Mouse (Mus musculus): ENCODE data around the gene Cipc. TPM values are rescaled to one million over a fixed set of nuclear protein-coding genes. Genes with fewer than 3 reads are reported as not detected.

Gene Cipc
- polyA plus RNA-seq, 1 experiment from 2014 or later = 7.8 TPM

DNA sequence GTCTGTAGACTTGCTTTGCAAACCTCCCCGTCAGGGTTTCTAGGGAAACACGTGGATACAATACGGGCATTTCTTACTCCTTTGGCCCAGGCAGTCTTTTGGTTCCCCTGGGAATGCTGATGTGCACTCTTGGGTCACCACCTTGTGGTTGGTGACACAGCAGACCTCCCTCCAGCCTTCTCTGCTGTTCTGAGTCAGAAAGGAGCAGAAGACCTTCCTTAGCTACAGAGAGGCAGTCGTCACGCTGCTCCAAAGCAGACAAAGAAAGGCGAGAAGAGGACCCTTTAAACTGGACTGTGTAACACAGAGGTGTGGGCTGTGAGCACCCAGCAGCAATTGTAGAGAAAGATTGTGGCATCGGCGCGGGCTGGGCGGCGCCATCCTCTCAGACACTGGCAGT, 5.7 kb upstream of the Cipc start:
- no peak overlapping the region for H3K9ac ChIP-seq (ENCODE audit: low read depth, low read length)
- H3K4me2 ChIP-seq (ENCODE audit: low read depth, low read length) = no peak overlapping the region
- no peak overlapping the region for H3K4me3 ChIP-seq (ENCODE audit: low read depth, low read length)
- peaks cover 5% of the 10 kb centered on the region for H3K27me3 ChIP-seq (ENCODE audit: control insufficient read depth, insufficient read depth, low read depth, low read length)
- H3K9me3 ChIP-seq (replicated peaks; ENCODE audit: control insufficient read depth, low read length) = no peaks in the 10 kb centered on the region
- peaks cover 4% of the 10 kb centered on the region for H3K4me1 ChIP-seq (ENCODE audit: control insufficient read depth, low read depth, low read length)
- 49% methylated on average over 11 of the region's 11 CpGs for WGBS (ENCODE audit: insufficient replicate concordance)
- no peak overlapping the region for H3K27ac ChIP-seq (ENCODE audit: low read length)
- ATAC-seq (ENCODE audit: low read depth) = no peak
- H3K36me3 ChIP-seq (ENCODE audit: control insufficient read depth, insufficient read depth) = no peaks in the 10 kb centered on the region

DNA sequence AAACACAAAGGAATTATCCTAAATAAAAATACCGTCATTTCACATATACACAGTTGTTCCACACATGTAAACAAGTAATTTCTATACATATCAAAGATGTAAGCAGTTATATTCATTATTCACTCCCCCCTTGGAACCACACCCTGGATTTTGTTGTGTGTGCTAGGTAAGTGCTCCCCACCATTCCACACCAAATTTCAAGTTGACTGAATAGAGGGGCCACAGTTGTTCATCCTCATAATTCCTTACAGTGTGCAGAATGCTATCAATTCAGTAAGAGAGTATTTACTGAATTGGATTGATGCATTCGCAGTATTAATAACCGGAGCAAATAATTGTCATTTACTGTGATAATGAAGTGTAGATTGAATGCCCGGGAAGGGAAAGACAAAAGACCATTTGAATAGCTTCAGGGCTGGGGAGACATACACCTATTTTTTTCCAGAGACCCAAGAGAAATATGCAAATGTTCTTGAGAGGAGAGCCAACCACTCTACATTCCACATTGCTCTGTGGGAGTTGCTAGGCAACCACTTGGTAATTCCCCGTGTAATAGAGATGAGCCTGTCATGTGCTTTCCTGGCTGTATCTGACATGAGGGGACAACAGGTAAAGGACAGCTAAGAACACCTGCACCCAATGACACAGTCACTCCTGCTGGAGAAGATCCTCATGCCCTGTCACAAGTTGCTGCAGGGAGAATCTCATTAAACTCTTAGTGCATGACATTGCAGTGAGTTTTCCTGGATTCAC, 4.9 kb upstream of the Cipc start:
- Histone ChIP-seq H3K36me3 (ENCODE audit: control insufficient read depth, insufficient read depth) (no peaks in the 10 kb centered on the region), H3K27ac (ENCODE audit: low read length) (no peak overlapping the region), H3K9ac (ENCODE audit: low read depth, low read length) (no peak overlapping the region), H3K9me3 (replicated peaks; ENCODE audit: control insufficient read depth, low read length) (no peaks in the 10 kb centered on the region), H3K4me1 (ENCODE audit: control insufficient read depth, low read depth, low read length) (peaks cover 6% of the 10 kb centered on the region), H3K4me3 (ENCODE audit: low read depth, low read length) (no peak overlapping the region), H3K27me3 (ENCODE audit: control insufficient read depth, insufficient read depth, low read depth, low read length) (peaks cover 5% of the 10 kb centered on the region), H3K4me2 (ENCODE audit: low read depth, low read length) (no peak overlapping the region)
- no peak for ATAC-seq (ENCODE audit: low read depth)
- WGBS (ENCODE audit: insufficient replicate concordance) = 54% methylated on average over 5 of the region's 5 CpGs

DNA sequence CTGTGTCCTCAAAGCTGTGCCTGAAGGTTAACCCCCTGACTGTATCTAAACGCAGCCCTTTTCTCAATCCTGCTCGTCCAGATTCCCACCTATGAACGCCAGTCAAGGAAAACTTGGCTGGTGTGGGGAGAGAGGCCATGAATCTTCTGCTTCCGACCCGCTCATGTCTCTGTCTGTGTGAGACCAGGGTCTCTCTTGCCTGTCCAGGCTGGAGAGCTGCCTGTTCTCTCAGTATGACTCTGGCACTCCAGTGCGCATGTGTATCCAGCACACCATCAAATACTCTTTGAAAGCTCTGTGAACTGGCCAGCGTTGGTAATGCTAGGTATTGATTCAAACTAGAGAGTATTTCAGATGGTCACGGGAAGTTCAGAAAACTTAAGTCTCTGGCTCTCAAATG, 3.4 kb upstream of the Cipc start:
- Histone ChIP-seq H3K9me3 (replicated peaks; ENCODE audit: control insufficient read depth, low read length) (no peaks in the 10 kb centered on the region), H3K27ac (ENCODE audit: low read length) (no peak overlapping the region), H3K36me3 (ENCODE audit: control insufficient read depth, insufficient read depth) (no peaks in the 10 kb centered on the region), H3K4me3 (ENCODE audit: low read depth, low read length) (no peak overlapping the region), H3K4me2 (ENCODE audit: low read depth, low read length) (no peak overlapping the region), H3K9ac (ENCODE audit: low read depth, low read length) (no peak overlapping the region), H3K4me1 (ENCODE audit: control insufficient read depth, low read depth, low read length) (peaks cover 12% of the 10 kb centered on the region), H3K27me3 (ENCODE audit: control insufficient read depth, insufficient read depth, low read depth, low read length) (peaks cover 5% of the 10 kb centered on the region)
- WGBS (ENCODE audit: insufficient replicate concordance) = 68% methylated on average over 8 of the region's 8 CpGs
- ATAC-seq (ENCODE audit: low read depth) = no peak

DNA sequence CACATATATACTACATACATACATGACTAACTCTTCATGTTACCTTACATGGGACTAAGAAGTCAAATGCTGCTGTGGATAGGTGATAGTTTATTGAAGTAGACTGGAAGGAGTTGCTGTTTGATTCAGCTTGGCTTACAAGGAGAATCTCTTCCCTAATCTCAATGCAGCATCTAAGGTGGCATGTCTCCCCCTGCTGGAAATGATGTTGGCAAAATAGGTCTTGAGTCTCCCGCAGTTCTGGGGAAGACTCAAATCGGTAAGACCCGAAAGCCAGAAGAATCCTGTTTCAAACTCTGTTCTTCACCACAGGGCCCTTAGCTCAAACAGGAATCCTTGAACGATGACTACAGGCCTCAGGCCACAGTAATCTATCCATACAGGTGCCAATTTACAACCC, 1.7 kb upstream of the Cipc start:
- Histone ChIP-seq H3K27me3 (ENCODE audit: control insufficient read depth, insufficient read depth, low read depth, low read length) (peaks cover 5% of the 10 kb centered on the region), H3K4me2 (ENCODE audit: low read depth, low read length) (no peak overlapping the region), H3K27ac (ENCODE audit: low read length) (no peak overlapping the region), H3K36me3 (ENCODE audit: control insufficient read depth, insufficient read depth) (no peaks in the 10 kb centered on the region), H3K9me3 (replicated peaks; ENCODE audit: control insufficient read depth, low read length) (no peaks in the 10 kb centered on the region), H3K4me3 (ENCODE audit: low read depth, low read length) (no peak overlapping the region), H3K4me1 (ENCODE audit: control insufficient read depth, low read depth, low read length) (peaks cover 20% of the 10 kb centered on the region), H3K9ac (ENCODE audit: low read depth, low read length) (no peak overlapping the region)
- no peak for ATAC-seq (ENCODE audit: low read depth)
- WGBS (ENCODE audit: insufficient replicate concordance) = 9% methylated on average over 4 of the region's 4 CpGs

DNA sequence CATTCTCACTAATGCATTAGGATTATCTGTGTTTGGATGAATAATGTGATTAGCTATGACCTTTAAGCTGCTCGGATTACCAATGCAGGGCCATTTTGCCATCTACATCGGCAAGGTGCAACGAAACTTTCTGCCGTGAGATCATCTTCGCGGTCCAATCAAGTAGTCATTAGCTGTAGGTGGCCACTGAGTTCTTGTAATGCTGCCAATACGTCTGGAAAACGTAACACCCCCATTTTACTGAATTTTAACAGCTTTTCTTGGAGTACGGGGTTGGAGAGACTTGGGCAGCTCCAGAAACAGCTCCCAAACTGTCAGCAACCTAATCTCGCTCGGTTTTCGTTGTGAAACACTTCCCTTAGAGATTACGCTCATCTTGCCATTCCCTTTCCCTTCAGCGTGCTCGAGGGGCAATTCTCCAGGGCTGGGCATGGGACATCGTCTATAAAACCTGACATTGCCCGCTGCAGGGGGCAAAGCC, 502 bp upstream of the Cipc start:
- Histone ChIP-seq H3K9ac (ENCODE audit: low read depth, low read length) (peak overlapping the region; percentile 82), H3K27ac (ENCODE audit: low read length) (peak overlapping the region; percentile 98), H3K9me3 (replicated peaks; ENCODE audit: control insufficient read depth, low read length) (no peaks in the 10 kb centered on the region), H3K4me2 (ENCODE audit: low read depth, low read length) (peak overlapping the region; percentile 86), H3K4me1 (ENCODE audit: control insufficient read depth, low read depth, low read length) (peaks cover 23% of the 10 kb centered on the region), H3K27me3 (ENCODE audit: control insufficient read depth, insufficient read depth, low read depth, low read length) (peaks cover 5% of the 10 kb centered on the region), H3K4me3 (ENCODE audit: low read depth, low read length) (peak overlapping the region; percentile 86), H3K36me3 (ENCODE audit: control insufficient read depth, insufficient read depth) (no peaks in the 10 kb centered on the region)
- ATAC-seq (ENCODE audit: low read depth) = no peak
- under 1% methylated on average over 17 of the region's 17 CpGs for WGBS (ENCODE audit: insufficient replicate concordance)

DNA sequence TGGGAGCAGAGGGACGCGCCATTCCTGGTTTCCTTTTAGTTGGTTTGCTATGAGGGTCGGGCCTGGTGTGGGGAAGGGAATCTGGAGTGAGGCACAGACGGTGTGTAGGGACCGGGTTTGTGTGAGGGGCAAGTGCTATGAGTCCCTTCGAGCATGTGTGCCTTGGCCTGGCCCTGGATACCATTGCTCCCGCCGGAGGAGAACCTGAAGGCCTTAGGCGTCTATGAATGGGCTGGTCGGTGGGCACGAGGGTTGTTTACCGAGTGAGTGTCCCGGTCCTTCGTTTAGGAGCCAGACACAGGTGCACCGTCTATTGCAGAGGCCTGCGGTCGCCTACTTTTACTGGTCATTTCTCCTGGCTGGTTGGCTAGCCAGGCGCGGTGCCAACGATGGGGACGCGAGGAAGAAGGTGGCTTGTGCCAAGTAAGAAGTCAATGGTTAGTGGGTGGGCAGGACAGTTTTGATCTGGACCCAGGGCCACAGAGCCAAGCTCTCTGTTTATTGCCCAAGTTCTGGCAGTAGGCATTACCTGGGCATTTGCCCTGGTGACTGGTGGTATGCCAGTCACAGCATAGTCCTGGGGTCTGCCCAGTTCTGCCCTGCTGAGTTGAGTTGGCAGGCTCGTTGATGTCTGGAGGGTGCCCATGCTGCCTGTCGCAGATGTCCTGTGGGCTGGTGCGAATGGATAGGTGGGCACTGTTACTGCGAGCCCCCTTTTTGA, 998 bp downstream of the Cipc start:
- ATAC-seq (ENCODE audit: low read depth) = no peak
- Histone ChIP-seq H3K4me1 (ENCODE audit: control insufficient read depth, low read depth, low read length) (peaks cover 23% of the 10 kb centered on the region), H3K9me3 (replicated peaks; ENCODE audit: control insufficient read depth, low read length) (no peaks in the 10 kb centered on the region), H3K4me2 (ENCODE audit: low read depth, low read length) (peak overlapping the region; percentile 86), H3K27ac (ENCODE audit: low read length) (peak overlapping the region; percentile 98), H3K27me3 (ENCODE audit: control insufficient read depth, insufficient read depth, low read depth, low read length) (no peaks in the 10 kb centered on the region), H3K9ac (ENCODE audit: low read depth, low read length) (peak overlapping the region; percentile 85), H3K36me3 (ENCODE audit: control insufficient read depth, insufficient read depth) (0 out of 2 replicates have a peak, but pooled peaks cover 2% of the 10 kb centered on the region), H3K4me3 (ENCODE audit: low read depth, low read length) (peak overlapping the region; percentile 86)
- 15% methylated on average over 26 of the region's 26 CpGs for WGBS (ENCODE audit: insufficient replicate concordance)

DNA sequence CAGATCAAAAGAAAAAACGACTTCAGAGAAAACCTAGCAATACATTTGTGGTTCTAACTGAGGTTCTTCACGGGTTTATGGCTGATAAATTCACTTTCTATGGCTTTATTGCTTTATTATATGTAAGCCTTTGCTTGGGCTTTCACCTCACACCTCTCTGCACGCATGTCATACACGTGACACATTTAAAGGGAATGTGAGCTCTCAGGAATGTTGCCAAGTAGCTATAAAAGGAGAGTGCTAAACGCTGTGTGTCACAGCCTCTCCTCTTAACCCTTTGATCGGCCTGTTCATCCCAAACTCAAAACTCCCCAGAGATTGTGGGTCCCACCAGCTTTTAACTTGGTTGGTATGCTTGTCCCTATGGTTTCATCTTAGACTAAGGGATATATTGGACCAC, 1.8 kb downstream of the Cipc start:
- ATAC-seq (ENCODE audit: low read depth) = no peak
- Histone ChIP-seq H3K4me1 (ENCODE audit: control insufficient read depth, low read depth, low read length) (peaks cover 23% of the 10 kb centered on the region), H3K36me3 (ENCODE audit: control insufficient read depth, insufficient read depth) (0 out of 2 replicates have a peak, but pooled peaks cover 2% of the 10 kb centered on the region), H3K9me3 (replicated peaks; ENCODE audit: control insufficient read depth, low read length) (no peaks in the 10 kb centered on the region), H3K4me3 (ENCODE audit: low read depth, low read length) (no peak overlapping the region), H3K27ac (ENCODE audit: low read length) (no peak overlapping the region), H3K4me2 (ENCODE audit: low read depth, low read length) (peak overlapping the region; percentile 86), H3K27me3 (ENCODE audit: control insufficient read depth, insufficient read depth, low read depth, low read length) (no peaks in the 10 kb centered on the region), H3K9ac (ENCODE audit: low read depth, low read length) (no peak overlapping the region)
- 56% methylated on average over 6 of the region's 6 CpGs for whole genome bisulfite sequencing (ENCODE audit: insufficient replicate concordance)

DNA sequence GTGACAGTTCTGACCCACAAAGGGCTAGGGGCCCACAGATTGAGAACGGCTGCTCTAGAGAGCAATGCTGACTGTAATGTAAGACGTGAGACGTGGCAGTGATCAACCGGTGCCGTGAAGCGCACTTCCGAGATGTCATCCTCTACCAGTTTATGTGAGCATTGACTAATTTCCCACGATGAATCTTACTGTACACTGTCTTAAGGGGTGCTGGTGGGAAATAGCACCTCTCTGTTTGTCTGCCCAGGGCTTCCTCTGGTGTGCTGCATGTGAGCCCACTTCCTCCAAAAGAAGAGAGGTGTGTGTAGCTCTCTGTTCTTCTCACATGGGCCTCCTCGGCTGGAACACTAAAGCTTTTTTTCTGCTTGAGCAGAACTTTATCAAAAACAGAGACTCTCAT, 2.7 kb downstream of the Cipc start:
- H3K4me2 ChIP-seq (ENCODE audit: low read depth, low read length) = no peak overlapping the region
- H3K9ac ChIP-seq (ENCODE audit: low read depth, low read length) = no peak overlapping the region
- no peak overlapping the region for H3K4me3 ChIP-seq (ENCODE audit: low read depth, low read length)
- H3K9me3 ChIP-seq (replicated peaks; ENCODE audit: control insufficient read depth, low read length) = no peaks in the 10 kb centered on the region
- no peaks in the 10 kb centered on the region for H3K27me3 ChIP-seq (ENCODE audit: control insufficient read depth, insufficient read depth, low read depth, low read length)
- peaks cover 7% of the 10 kb centered on the region for H3K36me3 ChIP-seq (ENCODE audit: control insufficient read depth, insufficient read depth)
- no peak overlapping the region for H3K27ac ChIP-seq (ENCODE audit: low read length)
- no peak for ATAC-seq (ENCODE audit: low read depth)
- H3K4me1 ChIP-seq (ENCODE audit: control insufficient read depth, low read depth, low read length) = peaks cover 23% of the 10 kb centered on the region
- 52% methylated on average over 9 of the region's 9 CpGs for WGBS (ENCODE audit: insufficient replicate concordance)

All from liver, embryonic 16.5 days (tissue).